7 mouse cellular contexts compared by ENCODE assay signal in the genomic region with DNA sequence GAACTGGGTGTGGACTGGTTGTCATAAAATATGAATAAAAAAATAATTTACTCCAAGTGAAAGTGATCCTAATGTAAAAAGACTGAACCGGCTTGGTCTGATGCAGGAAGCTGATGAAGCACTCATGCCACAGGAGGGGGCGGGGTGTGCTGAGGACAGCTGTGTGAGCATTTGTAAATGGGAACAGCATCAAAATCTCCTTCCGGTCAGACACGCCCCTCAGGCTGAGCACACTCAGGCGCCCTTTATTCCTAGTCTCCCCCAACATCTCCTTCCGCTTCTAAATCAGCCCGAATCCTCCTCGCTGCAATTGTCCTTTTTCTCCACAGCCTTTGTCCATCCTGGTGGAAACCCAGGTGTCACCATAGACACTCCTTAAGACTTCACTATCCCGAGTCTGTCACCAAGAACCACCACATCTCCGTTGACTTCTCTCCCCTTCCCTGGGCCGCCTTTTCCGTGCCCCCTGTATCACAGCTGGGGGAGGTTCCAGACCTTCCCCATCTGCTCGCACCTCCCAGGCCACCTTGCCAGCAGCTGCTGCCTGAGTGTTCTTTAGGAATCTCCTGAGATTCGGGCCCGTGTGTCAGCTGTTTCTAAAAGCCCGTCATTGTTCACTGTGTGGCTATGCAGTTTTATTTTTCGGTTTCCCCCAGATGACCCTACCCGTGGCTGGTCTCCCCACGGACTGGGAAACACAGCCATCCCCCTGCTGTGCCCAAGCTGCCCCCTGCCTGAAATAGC. TPM values are rescaled to one million over a fixed set of nuclear protein-coding genes. Genes with fewer than 3 reads are reported as not detected.
DNase-seq lines count a peak whose midpoint lies in the region; ATAC-seq and TF ChIP-seq lines count a peak whose summit lies in the region.

No protein-coding gene starts in this region.

- H3K9me3 ChIP-seq in CH12.LX (replicated peaks; ENCODE audit: low read length), result no peaks in the 10 kb centered on the region
- H3K9me3 ChIP-seq in forebrain, postnatal 0 days (ENCODE audit: low read length), result no peaks in the 10 kb centered on the region
- no peaks in the 10 kb centered on the region for H3K9me3 ChIP-seq in hindbrain, embryonic 14.5 days (ENCODE audit: control insufficient read depth, low read length)
- H3K9me3 ChIP-seq in liver, embryonic 13.5 days (replicated peaks), result no peaks in the 10 kb centered on the region

- 13% methylated on average over 19 of the region's 19 CpGs for WGBS in forebrain, postnatal 0 days
- WGBS in hindbrain, embryonic 14.5 days, result 9% methylated on average over 19 of the region's 19 CpGs
- WGBS in liver, embryonic 13.5 days (ENCODE audit: insufficient replicate concordance), result 13% methylated on average over 19 of the region's 19 CpGs

- peak overlapping the region; percentile 78; the same call in 1 of the 2 replicates for H3K4me2 ChIP-seq in CH12.LX (ENCODE audit: insufficient read depth, low read depth, poor library complexity, severe bottlenecking)
- H3K4me2 ChIP-seq in forebrain, postnatal 0 days (ENCODE audit: low read depth), result peak overlapping the region; percentile 45
- H3K4me2 ChIP-seq in hindbrain, embryonic 14.5 days (replicated peaks), result peak overlapping the region; percentile 46
- H3K4me2 ChIP-seq in liver, embryonic 13.5 days, result peak overlapping the region; percentile 49

- no peak overlapping the region for H3K27ac ChIP-seq in CH12.LX (ENCODE audit: insufficient read depth, low read depth)
- H3K27ac ChIP-seq in forebrain, postnatal 0 days (ENCODE audit: low read depth, low read length), result 0 out of 2 replicates have a peak overlapping the region, but pooled peaks have one; percentile 15
- peak overlapping the region; percentile 63 for H3K27ac ChIP-seq in hindbrain, embryonic 14.5 days
- H3K27ac ChIP-seq in liver, embryonic 13.5 days, result no peak overlapping the region

- no peak for TF ChIP-seq POLR2A in CH12.LX (IDR thresholded peaks at IDR 0.05; ENCODE audit: low read depth, low read length)

- peak overlapping the region; percentile 68 for H3K9ac ChIP-seq in CH12.LX (ENCODE audit: insufficient read depth, low read depth)
- H3K9ac ChIP-seq in forebrain, postnatal 0 days, result peak overlapping the region; percentile 49
- H3K9ac ChIP-seq in hindbrain, embryonic 14.5 days, result peak overlapping the region; percentile 44
- H3K9ac ChIP-seq in liver, embryonic 13.5 days, result no peak overlapping the region; the same call in 1 of the 2 replicates

- no peaks in the 10 kb centered on the region for H3K36me3 ChIP-seq in CH12.LX (replicated peaks in 1 of 2; ENCODE audit: control insufficient read depth in 1 of 2, insufficient read depth in 1 of 2, low read length in 1 of 2)
- H3K36me3 ChIP-seq in forebrain, postnatal 0 days (ENCODE audit: insufficient read depth), result no peaks in the 10 kb centered on the region
- H3K36me3 ChIP-seq in hindbrain, embryonic 14.5 days (replicated peaks; ENCODE audit: control insufficient read depth, insufficient read depth), result no peaks in the 10 kb centered on the region
- no peaks in the 10 kb centered on the region for H3K36me3 ChIP-seq in liver, embryonic 13.5 days

- peak; percentile 94 for ATAC-seq in forebrain, postnatal 0 days
- peak; percentile 85 for ATAC-seq in hindbrain, embryonic 14.5 days (ENCODE audit: low FRiP score)
- ATAC-seq in liver, embryonic 13.5 days (ENCODE audit: low read depth), result 0 out of 2 replicates have a peak, but pooled peaks have one; percentile 41
- no peak for ATAC-seq in erythroid progenitor cell, adult 5-6 weeks (replicated peaks; ENCODE audit: low FRiP score, poor library complexity, severe bottlenecking)

- TF ChIP-seq CTCF in CH12.LX (conservative IDR thresholded peaks at IDR 0.05 in 1 of 2, IDR thresholded peaks at IDR 0.05 in 1 of 2; ENCODE audit: low read depth in 2 of 2, low read length in 2 of 2), result no peak
- TF ChIP-seq CTCF in forebrain, postnatal 0 days (IDR thresholded peaks at IDR 0.05; ENCODE audit: low read depth), result no peak

- no peak for TF ChIP-seq EP300 in CH12.LX (IDR thresholded peaks at IDR 0.05; ENCODE audit: low read length)

- in situ Hi-C loops in CH12.LX (cut with MboI; ENCODE audit: low pct_ligation_motif_present, low pct_unique_long_range_greater_than_20kb, low sequenced_read_pairs), result no loop called here

- H3K4me3 ChIP-seq in CH12.LX (replicated peaks in 1 of 3; ENCODE audit: low read depth in 2 of 3, low read length in 2 of 3, poor library complexity in 1 of 3), result peak overlapping the region; percentile 17 to 29 (median 24)
- peak overlapping the region; percentile 19; the same call in 1 of the 2 replicates for H3K4me3 ChIP-seq in forebrain, postnatal 0 days (ENCODE audit: low read depth, low read length)
- peak overlapping the region; percentile 14; the same call in 1 of the 2 replicates for H3K4me3 ChIP-seq in hindbrain, embryonic 14.5 days (replicated peaks; ENCODE audit: low read length)
- peak overlapping the region; percentile 24 for H3K4me3 ChIP-seq in liver, embryonic 13.5 days (replicated peaks)

- peaks cover 4 to 21% of the 10 kb centered on the region in 2 experiments for H3K4me1 ChIP-seq in CH12.LX (ENCODE audit: control insufficient read depth in 1 of 2, insufficient read depth in 2 of 2)
- peaks cover 10% of the 10 kb centered on the region; the same call in 1 of the 2 replicates for H3K4me1 ChIP-seq in forebrain, postnatal 0 days (ENCODE audit: insufficient read depth)
- H3K4me1 ChIP-seq in hindbrain, embryonic 14.5 days (replicated peaks; ENCODE audit: control insufficient read depth, insufficient read depth, low read length), result peaks cover 10% of the 10 kb centered on the region
- H3K4me1 ChIP-seq in liver, embryonic 13.5 days (replicated peaks), result no peaks in the 10 kb centered on the region

- TF ChIP-seq RAD21 in CH12.LX (IDR thresholded peaks at IDR 0.05; ENCODE audit: low read depth, low read length), result no peak

- H3K27me3 ChIP-seq in CH12.LX (replicated peaks), result no peaks in the 10 kb centered on the region
- H3K27me3 ChIP-seq in forebrain, postnatal 0 days (ENCODE audit: insufficient read depth, low read length), result no peaks in the 10 kb centered on the region
- no peaks in the 10 kb centered on the region for H3K27me3 ChIP-seq in hindbrain, embryonic 14.5 days (ENCODE audit: control insufficient read depth, insufficient read depth, low read length)
- no peaks in the 10 kb centered on the region for H3K27me3 ChIP-seq in liver, embryonic 13.5 days

- peak; percentile 73 for DNase-seq in CH12.LX (ENCODE audit: extremely low read depth)
- peak; percentile 75 for DNase-seq in R1 (ENCODE audit: low read depth, low spot score)
- peak; percentile 68 for DNase-seq in forebrain, postnatal 0 days
- peak; percentile 55 for DNase-seq in hindbrain, embryonic 14.5 days (ENCODE audit: low spot score)
- DNase-seq in liver, embryonic 13.5 days, result no peak
- peak; percentile 42 for DNase-seq in neural tube, embryonic 10.5 days (ENCODE audit: extremely low spot score, low spot score)

- no peaks in the 10 kb centered on the region for H3K79me2 ChIP-seq in CH12.LX (replicated peaks; ENCODE audit: control insufficient read depth, extremely low read depth, insufficient read depth, poor library complexity, severe bottlenecking)

- dilution Hi-C loops in CH12.LX (cut with MboI; ENCODE audit: extremely low pct_ligation_motif_present, extremely low pct_unique_long_range_greater_than_20kb, low sequenced_read_pairs), result no loop called here

TF ChIP-seq in CH12.LX, 34 proteins besides CTCF, POLR2A, EP300 and RAD21 (continues in another document):
- TF ChIP-seq ZC3H11A (IDR thresholded peaks at IDR 0.05; ENCODE audit: low read depth, low read length), result no peak
- no peak for TF ChIP-seq CHD1 (IDR thresholded peaks at IDR 0.05; ENCODE audit: low read depth, low read length)
- no peak for TF ChIP-seq E2F4 (IDR thresholded peaks at IDR 0.05; ENCODE audit: insufficient replicate concordance, low read depth, low read length)
- TF ChIP-seq UBTF (IDR thresholded peaks at IDR 0.05; ENCODE audit: low read depth, low read length), result no peak
- TF ChIP-seq ZNF384 (IDR thresholded peaks at IDR 0.05; ENCODE audit: low read depth, low read length), result no peak
- no peak for TF ChIP-seq TBP (conservative IDR thresholded peaks at IDR 0.05; ENCODE audit: low read depth, low read length)
- TF ChIP-seq ELF1 (IDR thresholded peaks at IDR 0.05; ENCODE audit: low read depth, low read length), result peak; percentile 71; the same call in 1 of the 2 replicates
- TF ChIP-seq BHLHE40 (IDR thresholded peaks at IDR 0.05; ENCODE audit: low read depth, low read length), result peak; percentile 35; the same call in 1 of the 2 replicates
- TF ChIP-seq GABPA (IDR thresholded peaks at IDR 0.05; ENCODE audit: insufficient replicate concordance, low read depth, low read length), result no peak
- no peak for TF ChIP-seq CHD2 (IDR thresholded peaks at IDR 0.05; ENCODE audit: low read length)
- TF ChIP-seq TCF12 (IDR thresholded peaks at IDR 0.05; ENCODE audit: low read depth, low read length), result peak; percentile 47; the same call in 1 of the 2 replicates
- peak; percentile 48 for TF ChIP-seq ETS1 (conservative IDR thresholded peaks at IDR 0.05; ENCODE audit: low read depth, low read length)
- TF ChIP-seq RCOR1 (conservative IDR thresholded peaks at IDR 0.05; ENCODE audit: low read depth, low read length), result no peak
- no peak for TF ChIP-seq SMC3 (IDR thresholded peaks at IDR 0.05; ENCODE audit: low read depth, low read length)
- TF ChIP-seq JUND (conservative IDR thresholded peaks at IDR 0.05; ENCODE audit: low read depth, low read length), result no peak
- no peak for TF ChIP-seq POLR2AphosphoS2 (IDR thresholded peaks at IDR 0.05; ENCODE audit: low read depth, low read length)
- TF ChIP-seq MAX (IDR thresholded peaks at IDR 0.05; ENCODE audit: low read length), result no peak
- TF ChIP-seq USF2 (conservative IDR thresholded peaks at IDR 0.05; ENCODE audit: low read depth, low read length), result no peak
- peak; percentile 49 for TF ChIP-seq HCFC1 (IDR thresholded peaks at IDR 0.05; ENCODE audit: low read depth, low read length)
- TF ChIP-seq MYC (IDR thresholded peaks at IDR 0.05; ENCODE audit: low read depth, low read length), result no peak
- no peak for TF ChIP-seq ZKSCAN1 (IDR thresholded peaks at IDR 0.05; ENCODE audit: borderline replicate concordance, low read depth, low read length)

RNA-seq across cellular contexts. Expression of gene Tex35, which starts 7.2 kb away (rescaled TPM):
- total RNA-seq in CH12.LX (2012; rRNA removed) (0.55 and 1.3 TPM in 2 replicates), CH12.LX (2014; rRNA removed) (0.87 and 1.2 TPM in 2 replicates)
- 2.9 and 3.3 TPM in 2 replicates for polyA plus RNA-seq in CH12.LX (2012; ENCODE audit: insufficient read length, low read depth)
- not detected in 2 replicates for total RNA-seq in forebrain, postnatal 0 days (2014; rRNA removed)
- 0.21 TPM in 1 of 2 replicates, not detected in the other for polyA plus RNA-seq in forebrain, postnatal 0 days (2015; fragmentation: Nextera tagmentation; extraction: Ambion mirVana)
- not detected in 2 replicates for polyA plus RNA-seq in hindbrain, embryonic 14.5 days (2014; fragmentation: Nextera tagmentation; extraction: Ambion mirVana)
- polyA plus RNA-seq in liver, embryonic 13.5 days (2015; fragmentation: Nextera tagmentation; extraction: Ambion mirVana), result not detected in 2 replicates
- total RNA-seq in erythroid progenitor cell, adult 5-6 weeks (2015; ENCODE audit: low replicate concordance), result not detected in 2 replicates
- not detected in 2 replicates for total RNA-seq in erythroid progenitor cell, adult 5-6 weeks (2017; ENCODE audit: low replicate concordance)

Comparison
In these comparisons a context has a peak if more than half of its experiments do, and no peak if none do; other contexts are left out.
1. H3K27ac ChIP-seq: peak in forebrain, postnatal 0 days (single experiment) and hindbrain, embryonic 14.5 days (single experiment); none in CH12.LX (single experiment) and liver, embryonic 13.5 days (single experiment).
2. Peak in every context shown above with its lines, with median percentiles within 50 percentile points of each other: H3K4me2 ChIP-seq and H3K4me3 ChIP-seq.